Mouse (Mus musculus) heart, adult 2 months (tissue): ENCODE data around the gene Cradd.

Experiments
- CTCF ChIP-seq: fragments of 200-600 bp; IDR thresholded peaks from 2 replicates; pipeline ENCODE4 v1.8.1; 2022; ENCODE audit warnings: antibody characterized with exemption, mild to moderate bottlenecking, moderate library complexity
- EP300 ChIP-seq: fragments of 200-500 bp; IDR thresholded peaks from 2 replicates; pipeline ENCODE4 v1.6.1; 2011; ENCODE audit warnings: low read depth, low read length, control low read depth; ENCODE audit not compliant: insufficient read depth
- POLR2A ChIP-seq: fragments of 200-500 bp; IDR thresholded peaks from 2 replicates; pipeline ENCODE4 v1.6.1; 2011; ENCODE audit warnings: mild to moderate bottlenecking, low read depth, low read length, control low read depth; ENCODE audit not compliant: insufficient read depth

DNA sequence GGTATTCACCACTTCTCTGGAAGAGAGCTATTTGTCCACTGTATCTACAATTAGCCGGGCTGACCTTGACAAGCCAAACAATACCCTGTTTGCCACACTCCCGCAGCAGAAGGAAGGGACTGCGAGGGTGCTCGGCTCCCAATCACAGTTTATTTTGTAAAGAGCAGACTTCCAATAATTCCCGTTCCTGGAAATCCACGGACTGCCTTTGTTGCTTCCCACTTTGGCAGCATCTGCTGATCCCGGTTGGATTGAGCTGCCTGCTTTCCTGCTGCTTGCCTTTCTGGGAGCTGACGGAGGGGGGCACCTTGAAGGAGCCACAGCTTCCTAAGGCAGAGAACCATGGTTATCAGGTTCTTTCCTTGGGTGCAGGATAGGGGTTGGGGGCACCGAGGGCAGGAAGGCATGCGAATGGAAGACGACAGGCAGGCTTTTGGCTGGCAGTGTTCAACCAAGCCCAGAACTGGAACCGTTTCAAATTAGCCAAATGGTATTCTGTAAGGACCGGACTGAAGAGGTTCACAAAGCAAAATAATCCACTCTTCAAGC, 69.4 kb downstream of the Cradd start:
- no peak for TF ChIP-seq POLR2A
- TF ChIP-seq CTCF: peak; percentile 48
- TF ChIP-seq EP300: no peak
